In genomic region chr5:135879449-135880158, GRCm38 (mm10) we compare ENCODE assay signal across 9 mouse cellular contexts. TPM values are rescaled to one million over a fixed set of nuclear protein-coding genes. Genes with fewer than 3 reads are reported as not detected.
DNase-seq lines count a peak whose midpoint lies in the region; ATAC-seq and TF ChIP-seq lines count a peak whose summit lies in the region.
"Had no signal": no experiment of that assay in that cellular context is flagged by ENCODE, and none has a peak within 500 bp of the region (broad histone marks: within the 10 kb centered on the region; RNA-seq: fewer than 3 reads in every experiment).

No protein-coding gene starts in this region.

- H3K36me3 ChIP-seq in heart, embryonic 11.5 days (ENCODE audit: control insufficient read depth, insufficient read depth, low read length): no peaks in the 10 kb centered on the region
- H3K36me3 ChIP-seq in C2C12 (ENCODE audit: control insufficient read depth, insufficient read depth): no peaks in the 10 kb centered on the region
- no peaks in the 10 kb centered on the region for H3K36me3 ChIP-seq in embryonic facial prominence, embryonic 14.5 days (ENCODE audit: control insufficient read depth, insufficient read depth, low read length)
- H3K36me3 ChIP-seq in heart, postnatal 0 days (replicated peaks; ENCODE audit: control insufficient read depth, insufficient read depth, low read length): no peaks in the 10 kb centered on the region
- no peaks in the 10 kb centered on the region for H3K36me3 ChIP-seq in stomach, embryonic 16.5 days (ENCODE audit: control insufficient read depth, insufficient read depth, low read length)
- H3K36me3 ChIP-seq in thymus, adult 2 months (ENCODE audit: control insufficient read depth, insufficient read depth, low read length): no peaks in the 10 kb centered on the region
- H3K36me3 ChIP-seq: G1E had no signal

- no peak overlapping the region for H3K9ac ChIP-seq in heart, embryonic 11.5 days (ENCODE audit: low read depth, low read length)
- no peak overlapping the region for H3K9ac ChIP-seq in embryonic facial prominence, embryonic 14.5 days (ENCODE audit: low read depth, low read length)
- H3K9ac ChIP-seq in heart, postnatal 0 days (replicated peaks; ENCODE audit: low read depth, low read length): no peak overlapping the region
- H3K9ac ChIP-seq in stomach, embryonic 16.5 days (ENCODE audit: low read length): no peak overlapping the region

- no peaks in the 10 kb centered on the region for H3K79me3 ChIP-seq in C2C12 (ENCODE audit: low read depth)

- no peak for ATAC-seq in heart, embryonic 11.5 days (replicated peaks; ENCODE audit: insufficient number of reproducible peaks, low FRiP score, low TSS enrichment)
- peak; percentile 80 for ATAC-seq in embryonic facial prominence, embryonic 14.5 days (ENCODE audit: low read depth)
- ATAC-seq in heart, postnatal 0 days (ENCODE audit: insufficient read depth, low read depth): peak; percentile 81
- ATAC-seq in stomach, embryonic 16.5 days (ENCODE audit: insufficient read depth, low FRiP score): peak; percentile 78; the same call in 1 of the 2 replicates

- no peak for TF ChIP-seq EP300 in heart, postnatal 0 days (IDR thresholded peaks at IDR 0.05; ENCODE audit: low read depth)

- peaks cover 7% of the 10 kb centered on the region; the same call in 1 of the 2 replicates for H3K4me1 ChIP-seq in heart, embryonic 11.5 days (ENCODE audit: control insufficient read depth, insufficient read depth, low read length)
- peaks cover 13% of the 10 kb centered on the region for H3K4me1 ChIP-seq in embryonic facial prominence, embryonic 14.5 days (ENCODE audit: control insufficient read depth, insufficient read depth, low read length)
- peaks cover 13% of the 10 kb centered on the region; the same call in 1 of the 2 replicates for H3K4me1 ChIP-seq in heart, postnatal 0 days (ENCODE audit: control insufficient read depth, insufficient read depth)
- peaks cover 19% of the 10 kb centered on the region for H3K4me1 ChIP-seq in stomach, embryonic 16.5 days (ENCODE audit: control insufficient read depth, insufficient read depth, low read length)
- H3K4me1 ChIP-seq in thymus, adult 2 months (replicated peaks; ENCODE audit: control insufficient read depth, insufficient read depth, low read length): peaks cover 3% of the 10 kb centered on the region; the same call in 1 of the 2 replicates

- no peak overlapping the region for H3K4me2 ChIP-seq in heart, embryonic 11.5 days
- H3K4me2 ChIP-seq in embryonic facial prominence, embryonic 14.5 days (ENCODE audit: low read depth, low read length): 0 out of 2 replicates have a peak overlapping the region, but pooled peaks have one; percentile 17
- H3K4me2 ChIP-seq in heart, postnatal 0 days (ENCODE audit: low read depth, low read length): no peak overlapping the region
- peak overlapping the region; percentile 16; the same call in 1 of the 2 replicates for H3K4me2 ChIP-seq in stomach, embryonic 16.5 days (ENCODE audit: low read depth, low read length)

- H3K4me3 ChIP-seq in heart, embryonic 11.5 days (ENCODE audit: low read depth, low read length): no peak overlapping the region
- H3K4me3 ChIP-seq in C2C12 (ENCODE audit: insufficient read depth, poor library complexity, severe bottlenecking): no peak overlapping the region
- H3K4me3 ChIP-seq in embryonic facial prominence, embryonic 14.5 days (ENCODE audit: low read depth, low read length): no peak overlapping the region
- H3K4me3 ChIP-seq in heart, postnatal 0 days (ENCODE audit: low read depth, low read length): no peak overlapping the region
- no peak overlapping the region for H3K4me3 ChIP-seq in stomach, embryonic 16.5 days (replicated peaks; ENCODE audit: low read length)
- H3K4me3 ChIP-seq in thymus, adult 2 months (ENCODE audit: control insufficient read depth, insufficient read depth, low read length): no peak overlapping the region

- H3ac ChIP-seq in C2C12 (ENCODE audit: control insufficient read depth, insufficient read length, low read depth): peak overlapping the region; percentile 19

- no peak overlapping the region; the same call in 1 of the 2 replicates for H3K27ac ChIP-seq in heart, embryonic 11.5 days (ENCODE audit: low read depth, low read length)
- H3K27ac ChIP-seq in embryonic facial prominence, embryonic 14.5 days (replicated peaks; ENCODE audit: low read depth, low read length): peak overlapping the region; percentile 50
- peak overlapping the region; percentile 64 for H3K27ac ChIP-seq in heart, postnatal 0 days (ENCODE audit: low read depth)
- peak overlapping the region; percentile 75 for H3K27ac ChIP-seq in stomach, embryonic 16.5 days (ENCODE audit: low read length)
- H3K27ac ChIP-seq in thymus, adult 2 months (ENCODE audit: control insufficient read depth, insufficient read depth, low read length): no peak overlapping the region

- no peak for TF ChIP-seq CTCF in C2C12 (IDR thresholded peaks at IDR 0.05; ENCODE audit: control insufficient read depth, insufficient read depth, insufficient read length)
- TF ChIP-seq CTCF in heart, postnatal 0 days (IDR thresholded peaks at IDR 0.05; ENCODE audit: low read depth): no peak
- no peak for TF ChIP-seq CTCF in thymus, adult 2 months (IDR thresholded peaks at IDR 0.05; ENCODE audit: borderline replicate concordance, control insufficient read depth, extremely low read depth, insufficient read depth, low read length, poor library complexity)

- no peaks in the 10 kb centered on the region for H3K9me3 ChIP-seq in heart, embryonic 11.5 days (replicated peaks; ENCODE audit: control insufficient read depth, low read length)
- no peaks in the 10 kb centered on the region for H3K9me3 ChIP-seq in embryonic facial prominence, embryonic 14.5 days (ENCODE audit: control insufficient read depth, low read length)
- no peaks in the 10 kb centered on the region for H3K9me3 ChIP-seq in heart, postnatal 0 days (replicated peaks; ENCODE audit: control insufficient read depth, low read length)
- no peaks in the 10 kb centered on the region for H3K9me3 ChIP-seq in stomach, embryonic 16.5 days (replicated peaks; ENCODE audit: control insufficient read depth, low read length)
- H3K9me3 ChIP-seq: G1E had no signal

- H3K79me2 ChIP-seq in C2C12 (ENCODE audit: control insufficient read depth, insufficient read depth): no peaks in the 10 kb centered on the region

- no peaks in the 10 kb centered on the region for H3K27me3 ChIP-seq in heart, embryonic 11.5 days (ENCODE audit: control insufficient read depth, insufficient read depth, low read length)
- no peaks in the 10 kb centered on the region for H3K27me3 ChIP-seq in C2C12 (ENCODE audit: control insufficient read depth, insufficient read depth, insufficient read length)
- H3K27me3 ChIP-seq in embryonic facial prominence, embryonic 14.5 days (replicated peaks; ENCODE audit: control insufficient read depth, insufficient read depth, low read length): no peaks in the 10 kb centered on the region
- no peaks in the 10 kb centered on the region for H3K27me3 ChIP-seq in heart, postnatal 0 days (ENCODE audit: control insufficient read depth, insufficient read depth, low read length)
- H3K27me3 ChIP-seq in stomach, embryonic 16.5 days (ENCODE audit: control insufficient read depth, insufficient read depth, low read length): no peaks in the 10 kb centered on the region
- no peaks in the 10 kb centered on the region for H3K27me3 ChIP-seq in thymus, adult 2 months (ENCODE audit: control insufficient read depth, insufficient read depth, low read length)

- WGBS in heart, embryonic 11.5 days (ENCODE audit: insufficient replicate concordance): 39% methylated on average over 13 of the region's 13 CpGs
- WGBS in embryonic facial prominence, embryonic 14.5 days: 27% methylated on average over 13 of the region's 13 CpGs
- WGBS in heart, postnatal 0 days: 12% methylated on average over 13 of the region's 13 CpGs
- 22% methylated on average over 13 of the region's 13 CpGs for WGBS in stomach, embryonic 16.5 days
- WGBS in thymus, adult 2 months: 25% methylated on average over 13 of the region's 13 CpGs

- no peak for TF ChIP-seq POLR2A in thymus, adult 2 months (IDR thresholded peaks at IDR 0.05; ENCODE audit: control insufficient read depth, extremely low read depth, insufficient read depth, low read length, poor library complexity)

- peak; percentile 99 for DNase-seq in heart, adult 11 months
- peak; percentile 91 for DNase-seq in embryonic facial prominence, embryonic 14.5 days (ENCODE audit: low spot score)
- peak; percentile 77 for DNase-seq in heart, postnatal 0 days (ENCODE audit: low spot score)
- DNase-seq in lung, adult 18-20 months: peak; percentile 95 to 97
- no peak for DNase-seq in thymus, adult 2 months

TF ChIP-seq in C2C12, 6 proteins besides CTCF, POLR2A, EP300 and RAD21:
- TF ChIP-seq MYOD1 (IDR thresholded peaks at IDR 0.05; ENCODE audit: control insufficient read depth, insufficient read length, low read depth): peak; percentile 77
- no peak for TF ChIP-seq USF1 (IDR thresholded peaks at IDR 0.05; ENCODE audit: low read depth)
- TF ChIP-seq MYOG (IDR thresholded peaks at IDR 0.05; ENCODE audit: control insufficient read depth, extremely low read depth, insufficient read length): no peak

RNA-seq across cellular contexts. Expression of gene Hspb1, which starts 8.1 kb away (rescaled TPM):
- 815 and 827 TPM in 2 replicates for polyA plus RNA-seq in heart, embryonic 11.5 days (2014; fragmentation: Nextera tagmentation; extraction: Ambion mirVana)
- polyA plus RNA-seq in C2C12 (2012; fragmentation: generic; extraction: Trizol): 638 TPM
- 365 and 522 TPM in 2 replicates for polyA plus RNA-seq in embryonic facial prominence, embryonic 14.5 days (2014; fragmentation: Nextera tagmentation; extraction: Ambion mirVana)
- 1,178 and 1,316 TPM in 2 replicates for total RNA-seq in heart, postnatal 0 days (2014; rRNA removed; ENCODE audit: low replicate concordance)
- 974 and 1,039 TPM in 2 replicates for polyA plus RNA-seq in heart, postnatal 0 days (2015; fragmentation: Nextera tagmentation; extraction: Ambion mirVana)
- 649 and 704 TPM in 2 replicates for polyA plus RNA-seq in stomach, embryonic 16.5 days (2015; fragmentation: Nextera tagmentation; extraction: Ambion mirVana)
- polyA plus RNA-seq in thymus, adult 2 months (2012; rRNA removed): 73.6 and 96.8 TPM in 2 replicates
- total RNA-seq: G1E had no signal
- polyA plus RNA-seq: G1E had no signal

RNA-seq across cellular contexts. Expression of gene Ywhag, which starts 54.8 kb away (rescaled TPM):
- polyA plus RNA-seq in heart, embryonic 11.5 days (2014; fragmentation: Nextera tagmentation; extraction: Ambion mirVana): 103 and 108 TPM in 2 replicates
- 227 TPM for polyA plus RNA-seq in C2C12 (2012; fragmentation: generic; extraction: Trizol)
- 97.4 and 101 TPM in 2 replicates for polyA plus RNA-seq in embryonic facial prominence, embryonic 14.5 days (2014; fragmentation: Nextera tagmentation; extraction: Ambion mirVana)
- total RNA-seq in heart, postnatal 0 days (2014; rRNA removed; ENCODE audit: low replicate concordance): 47.3 and 67.2 TPM in 2 replicates
- 137 and 149 TPM in 2 replicates for polyA plus RNA-seq in heart, postnatal 0 days (2015; fragmentation: Nextera tagmentation; extraction: Ambion mirVana)
- polyA plus RNA-seq in stomach, embryonic 16.5 days (2015; fragmentation: Nextera tagmentation; extraction: Ambion mirVana): 195 and 199 TPM in 2 replicates
- 56.5 and 73.5 TPM in 2 replicates for polyA plus RNA-seq in thymus, adult 2 months (2012; rRNA removed)

Comparison
In these comparisons a context has a peak if more than half of its experiments do, and no peak if none do; other contexts are left out.
1. H3K27ac ChIP-seq: peak in embryonic facial prominence, embryonic 14.5 days (single experiment), heart, postnatal 0 days (single experiment) and stomach, embryonic 16.5 days (single experiment); none in heart, embryonic 11.5 days (single experiment) and thymus, adult 2 months (single experiment).
2. H3K4me2 ChIP-seq: peak in embryonic facial prominence, embryonic 14.5 days (single experiment) and stomach, embryonic 16.5 days (single experiment); none in heart, embryonic 11.5 days (single experiment) and heart, postnatal 0 days (single experiment).